Mouse (Mus musculus) ovary, postnatal 10 days (tissue): ENCODE data around the gene Fcho2.
"Not testable (repeated sequence)": the region's sequence is repeated elsewhere in the genome, so short reads cannot be mapped to it uniquely, and the experiment has no call there.

Experiments used
- DNase-seq: peaks from one replicate; pipeline ENCODE4 v3.0.0; 2022; ENCODE audit warnings: low spot score

Gene Fcho2

DNA sequence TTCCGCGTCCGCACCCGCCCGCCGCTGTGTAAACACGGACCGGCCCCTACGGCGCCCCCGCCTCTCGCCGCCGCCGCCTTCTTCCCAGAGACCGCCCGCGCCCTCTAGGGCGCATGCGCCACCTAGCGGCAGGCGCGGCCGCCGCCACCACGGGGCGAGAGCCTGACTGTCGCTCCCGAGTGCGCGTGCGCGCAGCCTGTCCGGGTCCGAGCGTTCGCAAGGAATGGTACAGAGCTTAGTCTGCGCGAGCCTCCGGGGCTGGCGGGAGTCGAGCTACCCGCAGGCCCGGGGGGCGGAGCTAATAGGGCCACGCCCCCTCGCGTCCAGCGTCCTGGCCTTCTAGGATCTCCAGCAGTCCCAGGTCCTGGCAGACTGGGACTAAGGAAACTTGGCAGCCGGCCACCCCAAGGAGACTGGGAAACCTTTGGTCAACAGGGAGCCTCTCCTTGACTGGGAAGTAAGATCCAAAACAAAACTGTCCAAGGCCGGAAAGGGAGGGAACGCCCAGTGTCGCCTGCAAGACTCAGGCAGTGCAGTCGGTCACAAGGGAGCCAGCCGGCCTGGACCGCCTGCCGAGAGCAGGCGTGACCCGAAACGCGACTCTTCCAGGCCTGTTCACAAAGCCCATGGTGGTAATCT is at the start of gene Fcho2:
Gene Fcho2, minus strand, starts transcription at position 303 of the 639 bp plus-strand sequence.
- DNase-seq, result peak; percentile 96

DNA sequence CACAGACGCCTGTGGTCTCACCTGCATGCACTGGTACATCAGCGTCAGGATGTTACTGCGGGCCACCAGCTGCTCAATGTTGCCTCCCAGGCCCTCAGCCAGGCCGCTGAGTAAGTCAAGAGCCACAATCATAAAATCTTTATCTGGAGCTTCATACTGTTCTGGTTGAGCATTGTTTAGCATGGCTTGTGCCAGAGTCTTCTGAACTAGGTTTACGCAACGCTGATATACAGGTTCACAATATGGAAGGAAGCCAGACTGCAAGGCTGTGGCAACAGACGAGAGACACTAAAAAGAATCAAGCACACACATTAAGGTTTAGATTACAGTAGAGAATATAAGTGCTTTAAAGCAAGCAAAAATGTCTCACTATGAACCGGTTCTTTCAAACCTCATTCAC is 40.0 kb upstream of the Fcho2 start:
- no peak for DNase-seq

- DNase-seq, result no peak
Observed at GRCm38 (mm10) chr13:98845794-98846193, 30.5 kb upstream of the Fcho2 start.

DNA sequence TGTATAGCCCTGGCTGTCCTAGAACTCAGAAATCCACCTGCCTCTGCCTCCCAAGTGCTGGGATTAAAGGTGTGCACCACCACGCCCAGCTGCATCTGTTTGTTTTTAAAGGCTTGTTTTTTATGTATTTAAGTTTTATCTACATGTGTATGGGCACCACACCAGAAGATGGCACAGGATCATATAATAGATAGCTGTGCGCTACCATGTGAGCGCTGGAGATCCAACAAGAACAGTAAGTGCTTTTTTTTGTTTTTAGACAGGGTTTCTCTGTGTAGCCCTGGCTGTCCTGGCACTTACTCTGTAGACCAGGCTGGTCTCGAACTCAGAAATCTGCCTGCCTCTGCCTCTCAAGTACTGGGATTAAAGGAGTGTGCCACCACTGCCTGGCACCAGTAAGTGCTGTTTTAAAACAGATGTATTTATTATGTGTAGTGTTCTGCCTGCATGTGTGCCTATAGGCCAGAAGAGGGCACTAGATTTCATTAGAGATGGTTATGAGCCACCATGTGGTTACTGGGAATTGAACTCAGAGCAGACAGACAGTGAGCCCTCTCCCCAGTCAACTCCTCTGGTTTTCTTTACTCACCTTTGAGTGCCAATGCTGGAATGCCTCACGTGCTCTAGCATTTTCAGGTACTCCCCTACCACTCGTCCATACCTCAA is 21.3 kb upstream of the Fcho2 start:
- DNase-seq, result no peak

DNA sequence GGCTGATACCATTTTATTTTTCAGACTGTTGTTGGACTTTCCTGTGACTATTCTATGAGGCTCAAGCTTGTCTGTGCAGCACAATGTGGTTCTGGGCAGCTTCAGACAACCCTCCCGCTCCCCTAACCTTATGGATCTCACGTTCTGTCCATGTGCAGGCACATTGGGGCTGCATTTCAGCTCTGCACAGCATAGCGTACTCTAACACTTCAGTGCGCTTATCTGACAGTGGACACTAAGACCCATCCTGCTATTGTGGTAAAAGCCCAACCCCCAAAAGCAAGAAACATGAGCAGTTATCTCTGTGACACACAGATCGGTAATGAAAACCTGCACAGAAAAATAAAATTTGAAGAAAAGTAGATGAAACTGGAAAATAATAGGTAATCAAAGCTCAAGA is 20.5 kb upstream of the Fcho2 start:
- no peak for DNase-seq

DNA sequence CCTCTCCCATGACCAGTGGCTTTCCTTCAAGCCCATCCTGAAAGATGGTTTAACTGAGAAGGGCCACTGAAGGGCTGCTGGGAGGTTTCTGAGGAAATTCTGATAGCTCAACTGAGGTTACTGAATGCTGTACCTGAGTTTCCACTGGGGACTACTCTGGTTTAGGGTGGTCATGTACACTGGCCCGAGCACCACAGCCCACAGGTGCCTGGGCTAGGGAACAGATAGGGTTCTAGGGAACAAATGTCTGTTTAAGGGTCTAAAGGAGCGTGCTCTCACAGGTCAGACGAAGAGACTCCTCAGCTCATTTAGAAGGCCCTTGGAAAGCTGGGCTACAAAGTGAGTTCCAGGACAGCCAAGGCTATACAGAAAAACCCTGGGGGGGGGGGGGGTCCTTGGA is 19.5 kb upstream of the Fcho2 start:
- DNase-seq, result no peak

- DNase-seq, result no peak
Observed at GRCm38 (mm10) chr13:98834199-98834598, 18.9 kb upstream of the Fcho2 start.

GRCm38 (mm10) chr13:98832451-98833450 is 17.5 kb upstream of the Fcho2 start:
- DNase-seq, result no peak

DNA sequence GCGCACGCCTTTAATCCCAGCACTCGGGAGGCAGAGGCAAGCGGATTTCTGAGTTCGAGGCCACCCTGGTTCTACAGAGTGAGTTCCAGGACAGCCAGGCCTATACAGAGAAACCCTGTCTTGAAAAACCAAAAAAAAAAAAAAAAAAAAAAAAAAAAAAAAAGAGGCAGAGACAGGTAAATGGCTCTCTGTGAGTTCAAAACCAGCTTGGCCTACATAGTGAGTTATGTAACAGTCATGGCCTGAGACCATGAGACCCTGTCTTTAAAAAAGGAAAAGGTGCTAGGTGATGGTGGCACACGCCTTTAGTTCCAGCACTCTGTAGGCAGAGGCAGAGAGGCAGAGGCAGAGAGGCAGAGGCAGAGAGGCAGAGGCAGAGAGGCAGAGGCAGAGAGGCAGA is 13.8 kb upstream of the Fcho2 start:
- DNase-seq, result not testable (repeated sequence)

- DNase-seq, result no peak
Observed at GRCm38 (mm10) chr13:98825574-98825973, 10.3 kb upstream of the Fcho2 start.

DNA sequence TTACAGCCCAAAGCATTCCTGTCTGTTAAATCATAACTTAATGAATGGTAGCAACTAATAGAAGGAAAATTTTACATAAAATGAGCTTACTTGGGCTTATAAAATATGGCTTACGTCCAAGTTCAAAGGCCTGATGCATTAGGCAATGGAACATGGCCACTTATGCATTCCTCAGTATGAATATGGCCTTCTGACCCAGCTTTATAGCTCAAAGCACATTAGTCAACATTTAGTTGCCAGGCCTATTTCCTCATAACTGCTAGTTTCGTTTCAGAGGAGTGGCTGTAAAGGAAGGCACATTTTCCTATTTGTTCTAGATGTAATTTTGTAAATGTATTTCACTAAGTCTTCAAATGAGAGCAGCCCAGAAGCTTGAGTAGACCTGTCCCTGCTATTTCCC is 3.8 kb upstream of the Fcho2 start:
- no peak for DNase-seq

GRCm38 (mm10) chr13:98818205-98818604 is 3.0 kb upstream of the Fcho2 start:
- DNase-seq, result no peak

GRCm38 (mm10) chr13:98817766-98818165 is 2.5 kb upstream of the Fcho2 start:
- no peak for DNase-seq

DNA sequence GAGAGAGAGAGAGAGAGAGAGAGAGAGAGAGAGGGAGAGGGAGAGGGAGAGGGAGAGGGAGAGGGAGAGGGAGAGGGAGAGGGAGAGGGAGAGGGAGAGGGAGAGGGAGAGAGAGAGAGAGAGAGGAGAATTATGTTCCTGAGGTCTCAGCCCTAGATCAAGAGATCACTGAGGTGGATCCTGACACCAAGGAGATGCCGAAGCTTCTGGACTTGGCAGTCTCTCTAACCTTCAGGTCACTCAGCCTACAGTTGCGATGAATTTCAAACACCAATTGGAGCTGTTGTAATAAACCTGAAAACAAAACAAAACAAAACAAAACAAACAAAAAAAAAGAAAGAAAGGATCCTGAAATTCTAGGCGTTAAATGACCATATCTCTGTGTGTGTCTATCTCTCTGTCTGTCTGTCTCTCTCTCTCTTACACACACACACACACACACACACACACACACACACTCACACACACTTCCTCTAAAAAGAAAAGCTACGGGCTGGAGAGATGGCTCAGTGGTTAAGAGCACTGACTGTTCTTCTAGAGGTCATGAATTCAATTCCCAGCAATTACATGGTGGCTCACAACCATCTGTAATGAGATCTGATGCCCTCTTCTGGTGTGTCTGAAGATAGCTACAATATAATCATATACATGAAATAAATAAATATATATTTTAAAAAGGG is 1.9 kb upstream of the Fcho2 start:
- not testable (repeated sequence) for DNase-seq

- no peak for DNase-seq
Observed at GRCm38 (mm10) chr13:98816571-98816970, 1.3 kb upstream of the Fcho2 start.

- peak; percentile 49 for DNase-seq
Observed at GRCm38 (mm10) chr13:98814275-98815040, 791 bp downstream of the Fcho2 start.

DNA sequence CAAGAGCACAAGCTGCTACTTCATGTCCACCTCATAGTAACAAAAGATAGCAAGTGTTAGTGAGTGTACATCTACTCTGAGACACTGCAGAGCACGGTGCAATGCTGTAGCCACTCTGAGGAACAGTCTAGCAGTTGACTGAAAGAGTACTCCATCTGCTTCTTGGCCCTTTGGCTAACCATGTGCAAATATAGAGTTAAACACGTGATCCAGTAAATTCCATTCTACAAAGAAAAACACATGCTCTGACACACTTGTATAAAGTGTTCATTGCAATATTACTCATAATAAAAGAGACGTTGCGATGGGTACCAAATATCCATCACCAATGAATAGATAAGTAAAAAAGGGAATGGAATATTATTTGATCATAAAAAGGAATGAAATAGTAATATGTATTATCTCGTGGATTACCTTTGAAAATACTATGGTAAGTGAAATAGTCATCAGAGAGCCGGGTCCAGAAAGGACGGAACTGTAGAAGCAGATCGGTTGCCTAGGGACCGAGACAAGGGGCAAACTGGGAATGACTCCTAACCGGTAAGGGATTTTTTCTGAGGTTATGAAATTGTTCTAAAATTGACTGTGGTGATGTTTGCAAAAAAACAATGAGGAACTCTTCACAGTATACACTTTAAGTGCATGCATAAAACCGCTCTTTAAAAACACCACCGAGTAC is 1.5 kb downstream of the Fcho2 start:
- DNase-seq, result no peak

DNA sequence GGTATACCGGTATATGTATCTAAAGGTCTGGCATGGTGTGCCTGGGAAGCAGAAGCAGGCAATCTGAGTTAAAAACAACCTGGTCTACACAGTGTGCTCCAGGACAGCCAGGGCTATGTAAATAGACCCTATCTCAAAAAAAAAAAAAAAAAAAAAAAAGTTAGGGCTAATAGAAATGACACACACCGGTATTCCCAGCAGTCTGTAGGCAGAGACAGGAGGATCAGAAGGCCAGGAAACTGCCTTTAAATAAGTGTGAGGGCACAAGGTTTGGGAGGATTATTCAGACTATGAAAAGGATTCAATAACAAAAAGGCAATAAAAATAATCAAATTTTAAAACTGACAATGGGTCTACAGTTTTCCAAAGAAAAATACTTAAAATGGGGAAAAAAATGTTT is 2.1 kb downstream of the Fcho2 start:
- no peak for DNase-seq

DNA sequence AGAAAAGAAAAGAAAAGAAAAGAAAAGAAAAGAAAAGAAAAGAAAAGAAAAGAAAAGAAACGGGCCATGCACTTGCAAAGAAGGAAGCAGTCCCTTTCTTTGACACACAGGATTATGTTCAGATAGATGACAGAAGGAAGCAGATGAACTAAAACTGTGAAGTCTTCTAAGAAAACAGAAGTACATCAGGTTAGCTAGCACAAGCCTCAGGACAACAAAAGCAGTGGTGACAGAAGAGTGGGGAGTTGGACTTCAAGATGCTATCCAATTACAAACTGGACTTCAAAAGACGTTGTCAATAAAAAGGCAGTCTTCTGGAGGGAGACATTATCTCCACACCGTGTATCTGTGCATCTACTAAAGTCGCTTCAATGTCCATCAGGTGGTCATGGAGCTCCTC is 3.0 kb downstream of the Fcho2 start:
- DNase-seq, result no peak

GRCm38 (mm10) chr13:98810143-98810542 is 5.1 kb downstream of the Fcho2 start:
- no peak for DNase-seq

DNA sequence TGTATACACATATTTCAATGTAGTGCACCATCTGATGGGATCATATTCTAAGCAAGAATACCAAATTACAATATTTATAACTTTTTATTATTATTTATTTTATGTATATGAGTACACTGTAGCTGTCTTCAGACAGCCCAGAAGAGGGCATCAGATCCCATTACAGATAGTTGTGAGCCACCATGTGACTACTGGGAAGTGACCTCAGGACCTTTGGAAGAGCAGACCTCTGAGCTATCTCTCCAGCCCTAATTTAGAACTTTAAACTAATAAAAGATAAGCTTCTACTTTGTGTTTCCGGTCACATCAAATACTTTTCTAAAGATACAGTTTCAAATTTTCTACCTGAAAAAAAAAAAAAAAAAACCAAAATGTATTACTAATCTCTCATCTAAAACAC is 6.2 kb downstream of the Fcho2 start:
- DNase-seq, result no peak
